Mouse (Mus musculus) Muller cell, postnatal 12 days (primary cell): ENCODE measurements around the gene Acaca.
A peak's percentile ranks its signal among the peaks of the same experiment; 100 is the strongest.

Source experiments
- DNase-seq: peaks from one replicate; pipeline ENCODE4 v3.0.0-alpha.2; 2015; ENCODE audit errors: inconsistent ontology term

The Acaca gene

GRCm38 (mm10) chr11:84146081-84146480 lies 16.6 kb downstream of the Acaca start:
- no peak for DNase-seq

DNA sequence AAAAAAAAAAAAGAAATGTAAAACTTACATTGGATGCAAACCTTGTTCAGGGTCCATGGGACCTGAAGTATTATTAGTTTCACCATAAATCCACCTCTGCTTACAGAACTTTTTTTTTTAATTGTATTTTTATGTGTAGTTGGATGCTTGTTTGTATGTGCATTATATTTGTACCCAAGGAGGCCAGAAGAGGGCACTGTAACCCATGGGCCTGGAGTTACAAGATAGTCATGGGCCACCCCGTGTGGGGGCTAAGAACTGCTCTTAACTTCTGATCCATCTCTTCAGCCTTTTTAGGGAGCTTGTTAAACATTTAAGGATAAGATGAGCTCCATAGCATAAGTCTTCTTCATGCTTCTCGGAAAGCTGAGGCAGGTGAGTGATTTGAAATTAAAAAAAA lies 21.4 kb downstream of the Acaca start:
- no peak for DNase-seq

DNA sequence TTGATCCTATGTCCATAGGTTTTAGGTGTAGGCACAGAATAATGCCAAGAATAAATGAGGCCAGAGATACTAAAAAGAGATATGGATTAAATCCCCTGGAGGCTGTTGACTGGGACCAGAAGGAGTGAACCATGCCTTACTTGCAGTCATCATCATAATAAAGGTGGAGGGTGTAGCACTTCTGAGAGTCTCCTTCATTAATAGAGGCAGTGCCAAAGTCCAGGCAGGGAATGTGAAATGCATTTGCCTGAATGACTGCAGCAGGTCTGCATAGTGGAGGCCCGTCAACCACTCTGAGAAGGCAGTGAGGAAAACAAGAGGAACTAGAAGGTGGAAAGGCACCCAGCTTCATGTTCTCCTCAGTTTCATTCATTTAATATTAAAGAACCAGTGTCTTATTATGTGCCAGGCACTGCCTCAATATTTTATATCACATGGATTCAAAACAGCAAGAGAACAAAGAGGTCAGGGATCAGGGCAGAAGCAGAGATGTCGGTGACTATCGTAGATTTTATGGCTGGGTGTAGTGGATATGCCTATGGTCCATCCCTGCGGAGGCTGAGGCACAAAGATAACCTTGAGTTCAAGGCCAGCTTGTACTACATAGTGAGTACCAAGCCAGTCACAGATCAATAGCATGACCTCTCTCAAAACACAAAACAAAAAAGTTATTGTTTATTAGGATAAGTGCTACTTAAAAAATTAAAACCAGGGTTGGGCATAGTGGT lies 27.2 kb downstream of the Acaca start:
- DNase-seq: no peak

DNA sequence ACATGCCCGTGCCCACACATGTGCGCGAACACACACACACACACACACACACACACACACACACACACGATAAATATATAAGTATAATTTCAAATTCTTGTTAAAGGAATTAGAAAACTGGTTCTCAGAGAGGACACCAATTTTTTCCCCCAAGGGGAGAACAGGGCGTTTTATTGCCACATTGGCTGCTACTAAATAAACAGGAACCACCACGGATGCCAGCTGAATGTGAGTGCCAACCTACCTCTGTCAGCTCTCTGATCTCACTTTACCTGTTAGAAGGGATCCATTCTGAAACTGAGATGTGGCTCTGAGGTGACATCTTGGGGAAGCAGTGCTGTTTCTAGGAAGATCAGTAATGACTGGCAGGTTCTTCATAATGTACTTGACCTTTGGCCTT lies 34.7 kb downstream of the Acaca start:
- no peak for DNase-seq

DNA sequence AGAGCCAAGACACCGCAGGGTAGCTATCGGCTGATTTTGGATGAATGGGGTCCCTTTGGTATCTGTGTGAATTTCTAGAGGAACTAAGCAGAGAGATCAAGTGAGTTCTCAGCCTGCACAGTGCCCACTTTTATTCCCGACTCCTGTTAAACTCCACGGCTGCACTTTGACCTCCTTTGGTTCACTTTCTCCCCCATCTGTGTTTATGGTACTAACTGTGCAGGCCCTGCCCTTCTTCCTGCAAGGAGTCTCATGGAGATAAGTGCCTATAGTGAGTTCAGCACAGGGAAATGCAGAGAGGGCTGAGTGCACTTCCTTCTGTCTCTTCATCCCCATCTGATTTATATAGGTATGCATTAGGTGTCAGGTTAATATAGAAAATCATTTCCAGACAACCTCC lies 35.1 kb downstream of the Acaca start:
- no peak for DNase-seq

- no peak for DNase-seq
Measured at GRCm38 (mm10) chr11:84167046-84167526, 37.6 kb downstream of the Acaca start, which contains the start of gene Gm11437. Gm11437 (minus strand) TSS chr11:84167476.

GRCm38 (mm10) chr11:84168701-84169288 lies 39.3 kb downstream of the Acaca start:
- peak; percentile 29 for DNase-seq

DNA sequence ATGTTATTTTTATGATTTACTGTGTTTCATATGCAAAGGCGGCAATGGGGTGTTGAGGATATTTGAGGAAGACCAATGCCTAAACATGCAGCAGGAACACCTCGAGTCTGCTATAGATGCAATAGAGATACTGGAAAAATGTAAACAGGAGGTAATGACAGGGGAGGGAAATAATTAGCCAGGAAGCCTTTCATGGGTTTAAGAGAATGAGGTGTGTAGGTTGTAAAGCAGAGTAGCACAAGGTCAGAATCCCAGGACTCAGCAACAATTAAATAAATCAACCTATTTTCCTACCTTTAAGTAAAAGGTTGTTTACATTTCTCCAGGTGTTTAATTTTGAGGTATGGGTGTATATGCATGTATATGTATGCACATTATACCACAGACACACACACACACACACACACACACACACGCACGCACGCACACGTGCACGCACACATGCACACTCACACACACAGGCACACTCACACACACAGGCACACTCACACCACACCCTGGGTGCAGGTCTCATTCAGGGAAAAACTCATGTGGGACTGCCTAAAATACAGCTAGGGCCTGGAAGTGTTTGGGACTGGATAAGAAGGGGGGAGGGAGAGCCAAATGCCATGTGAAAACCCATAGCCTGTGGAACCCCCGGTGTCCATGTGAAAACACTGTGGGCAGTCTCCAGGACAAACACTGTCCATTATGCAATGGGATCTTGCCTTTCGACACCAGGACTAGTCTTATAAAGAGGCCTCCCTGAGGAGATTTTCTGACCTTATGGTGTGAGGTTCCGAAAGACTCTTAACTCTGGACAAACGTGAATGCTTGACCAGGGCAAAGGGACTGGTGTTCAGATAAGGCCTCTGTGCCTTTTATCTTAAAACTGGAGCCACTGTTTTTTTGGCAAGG lies 43.3 kb downstream of the Acaca start:
- DNase-seq: no peak

DNA sequence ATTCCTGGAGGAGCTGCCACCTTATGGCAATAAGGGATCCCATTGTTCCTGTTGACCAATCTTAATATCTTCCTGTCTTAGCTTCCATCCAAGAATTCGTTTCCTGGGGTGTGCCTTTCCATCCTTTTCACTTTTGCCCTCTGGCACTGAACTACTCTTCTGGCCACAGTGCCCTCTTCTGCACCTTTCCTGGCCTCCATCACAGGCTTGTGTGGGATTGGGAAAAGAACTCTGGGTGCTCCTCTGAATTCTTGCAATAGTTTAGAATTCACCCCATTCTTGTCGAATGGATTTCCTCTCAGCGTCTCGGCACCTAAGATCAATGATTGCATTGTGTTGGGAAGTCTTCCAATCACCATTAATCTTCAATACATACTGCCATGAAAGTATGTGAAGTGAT lies 49.1 kb downstream of the Acaca start:
- peak; percentile 4 for DNase-seq

DNA sequence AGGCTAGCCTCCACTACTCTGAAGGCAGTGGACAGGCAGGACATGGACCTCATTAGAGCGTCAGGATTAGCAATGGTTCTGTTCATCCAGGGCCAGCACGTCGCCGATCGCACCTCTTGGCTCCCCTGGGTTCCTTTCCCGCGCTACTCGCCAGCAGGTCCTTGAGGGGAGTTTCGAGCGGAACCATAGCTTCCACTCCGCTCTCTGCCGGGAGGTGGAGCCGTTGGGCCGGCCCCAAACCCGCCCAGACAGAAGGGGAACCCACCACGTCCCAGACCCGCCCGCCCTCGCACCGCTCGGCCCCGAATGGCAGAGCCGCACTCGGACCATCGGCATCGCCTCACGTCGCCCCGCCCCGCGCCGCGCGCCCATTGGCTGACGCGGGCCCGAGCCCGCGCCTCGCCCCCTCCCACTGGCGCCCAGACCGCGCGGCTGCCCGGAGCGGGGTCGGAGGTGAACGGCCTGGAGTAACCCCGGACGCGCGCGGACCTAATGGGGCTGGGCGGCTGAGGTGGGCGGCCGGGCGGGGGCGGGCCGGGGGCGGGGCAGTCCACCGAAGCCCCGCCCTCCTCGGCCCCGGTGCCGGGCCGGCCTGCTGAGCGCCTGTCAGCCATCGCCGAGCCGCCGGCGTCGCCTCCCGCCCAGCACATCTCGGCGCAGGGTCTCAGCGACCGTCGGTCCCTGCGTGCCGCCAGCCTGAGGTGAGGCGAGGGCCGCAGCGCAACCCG lies 49.9 kb downstream of the Acaca start:
- peak; percentile 99 for DNase-seq

GRCm38 (mm10) chr11:84179954-84180598 lies 50.6 kb downstream of the Acaca start:
- DNase-seq: peak; percentile 91

- DNase-seq: no peak
Measured at GRCm38 (mm10) chr11:84181286-84181685, 51.8 kb downstream of the Acaca start.

DNA sequence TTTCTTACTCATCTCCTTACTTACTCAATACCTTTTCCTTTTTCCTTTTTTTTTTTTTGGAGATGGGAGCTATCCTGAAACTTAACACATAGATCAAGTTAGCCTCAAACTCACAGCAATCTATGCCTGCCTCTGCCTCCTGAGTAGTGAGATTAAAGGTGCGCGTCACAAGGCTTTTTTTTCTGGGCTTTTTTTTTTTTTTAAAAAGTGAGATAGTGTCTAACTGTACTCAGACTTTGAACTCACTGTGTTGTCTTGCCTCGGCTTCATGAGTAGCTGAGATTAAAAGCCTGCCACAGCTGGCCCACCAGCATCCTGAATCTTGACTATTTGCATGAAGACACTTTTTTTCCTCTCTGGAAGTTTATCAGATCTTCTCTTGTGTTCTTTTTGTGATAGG lies 59.1 kb downstream of the Acaca start:
- DNase-seq: no peak

DNA sequence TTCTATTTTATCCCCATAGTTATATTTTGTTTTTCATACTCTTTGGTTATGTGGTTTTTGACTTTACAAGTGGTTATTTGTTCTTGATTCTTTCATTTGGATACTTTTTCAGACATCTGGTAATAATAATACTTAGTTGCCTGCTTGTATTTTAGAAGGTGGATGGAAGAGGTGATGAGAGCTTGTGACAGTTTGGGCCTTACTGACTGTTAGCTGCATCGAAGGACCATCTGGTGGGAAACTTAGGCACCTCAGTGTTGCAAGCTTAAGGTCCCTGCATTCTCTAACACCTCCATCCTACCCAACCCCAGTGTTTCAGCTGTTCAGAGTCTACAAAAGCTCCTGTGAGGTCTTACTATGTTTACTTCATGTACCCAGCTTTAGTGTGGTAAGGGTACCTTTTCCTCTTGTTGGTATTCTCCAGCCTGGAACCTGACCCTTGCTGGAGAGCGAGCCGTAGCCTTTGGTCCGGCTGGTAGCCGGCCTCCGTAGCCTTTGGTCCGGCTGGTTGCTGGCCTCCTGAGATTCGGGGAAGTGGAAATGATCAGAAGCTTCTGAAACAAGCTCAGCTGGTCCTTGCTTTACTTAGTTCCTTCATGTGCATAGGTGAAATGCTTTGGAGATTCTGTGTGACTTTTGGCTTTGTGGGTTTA lies 61.2 kb downstream of the Acaca start:
- no peak for DNase-seq

- no peak for DNase-seq
Measured at GRCm38 (mm10) chr11:84193249-84193648, 63.8 kb downstream of the Acaca start.

- DNase-seq: no peak
Measured at GRCm38 (mm10) chr11:84194751-84195150, 65.3 kb downstream of the Acaca start.

DNA sequence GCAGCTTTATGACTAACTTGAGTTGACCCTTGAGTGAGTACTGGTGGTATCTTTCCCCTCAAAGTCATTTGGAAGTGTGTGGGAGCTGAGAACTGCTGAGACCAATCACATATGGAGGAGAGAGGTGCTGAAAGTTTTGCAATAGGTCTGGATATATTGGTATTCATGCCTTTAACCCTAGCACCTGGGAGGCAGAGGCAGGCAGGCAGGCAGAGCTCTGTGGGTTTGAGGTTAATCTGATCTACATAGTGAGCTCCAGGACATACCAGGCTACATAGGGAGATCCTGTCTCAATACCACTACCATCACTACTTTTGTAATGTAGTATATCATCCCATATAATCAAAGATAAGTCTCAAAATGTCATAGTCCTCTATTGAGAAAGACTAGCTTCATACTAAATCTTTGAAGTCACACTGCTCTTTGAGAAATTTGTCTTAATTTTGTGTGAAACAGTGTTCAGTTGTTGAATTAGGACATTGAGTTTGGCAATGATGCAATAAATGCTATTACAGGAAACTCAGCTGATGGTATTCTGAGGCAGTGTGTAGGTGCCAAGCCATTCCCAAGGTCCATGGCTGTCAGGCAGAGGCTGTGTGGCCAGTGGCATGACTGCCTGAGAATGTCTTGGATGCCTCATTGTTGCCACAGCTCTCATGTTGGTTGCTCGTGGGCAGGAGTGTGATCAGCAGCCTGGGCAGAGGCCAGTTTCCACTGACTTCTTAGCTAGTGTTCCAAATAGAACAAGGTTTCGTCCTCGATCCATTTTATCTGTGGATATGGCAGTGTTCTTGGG lies 68.3 kb downstream of the Acaca start:
- DNase-seq: peak; percentile 30

- no peak for DNase-seq
Measured at GRCm38 (mm10) chr11:84205776-84206175, 76.3 kb downstream of the Acaca start.

GRCm38 (mm10) chr11:84210876-84211275 lies 81.4 kb downstream of the Acaca start:
- DNase-seq: no peak

DNA sequence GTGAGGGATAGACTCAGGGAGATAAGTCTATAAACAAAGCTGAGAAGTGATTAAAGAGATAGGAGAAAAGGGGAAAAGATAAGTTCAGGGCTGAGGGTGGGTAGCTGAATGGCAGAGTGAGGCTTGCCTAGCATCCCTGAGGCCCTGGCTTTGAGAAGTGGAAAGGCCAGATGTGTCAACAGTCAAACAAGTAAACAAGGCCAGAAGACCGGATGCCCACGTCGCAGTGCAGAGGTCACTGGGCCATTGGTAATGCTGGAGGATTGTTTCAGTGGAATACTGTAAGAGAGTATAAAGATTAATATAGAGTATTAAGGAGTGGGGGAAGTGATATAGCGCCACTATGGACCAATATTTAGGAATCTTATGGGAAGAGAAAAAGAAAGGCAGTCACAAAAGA lies 89.5 kb downstream of the Acaca start:
- DNase-seq: no peak
